Mouse (Mus musculus): ENCODE measurements around the gene Hist2h2aa1.
"Not testable (repeated sequence)": the region's sequence is repeated elsewhere in the genome, so short reads cannot be mapped to it uniquely, and the experiment has no call there.

DNA sequence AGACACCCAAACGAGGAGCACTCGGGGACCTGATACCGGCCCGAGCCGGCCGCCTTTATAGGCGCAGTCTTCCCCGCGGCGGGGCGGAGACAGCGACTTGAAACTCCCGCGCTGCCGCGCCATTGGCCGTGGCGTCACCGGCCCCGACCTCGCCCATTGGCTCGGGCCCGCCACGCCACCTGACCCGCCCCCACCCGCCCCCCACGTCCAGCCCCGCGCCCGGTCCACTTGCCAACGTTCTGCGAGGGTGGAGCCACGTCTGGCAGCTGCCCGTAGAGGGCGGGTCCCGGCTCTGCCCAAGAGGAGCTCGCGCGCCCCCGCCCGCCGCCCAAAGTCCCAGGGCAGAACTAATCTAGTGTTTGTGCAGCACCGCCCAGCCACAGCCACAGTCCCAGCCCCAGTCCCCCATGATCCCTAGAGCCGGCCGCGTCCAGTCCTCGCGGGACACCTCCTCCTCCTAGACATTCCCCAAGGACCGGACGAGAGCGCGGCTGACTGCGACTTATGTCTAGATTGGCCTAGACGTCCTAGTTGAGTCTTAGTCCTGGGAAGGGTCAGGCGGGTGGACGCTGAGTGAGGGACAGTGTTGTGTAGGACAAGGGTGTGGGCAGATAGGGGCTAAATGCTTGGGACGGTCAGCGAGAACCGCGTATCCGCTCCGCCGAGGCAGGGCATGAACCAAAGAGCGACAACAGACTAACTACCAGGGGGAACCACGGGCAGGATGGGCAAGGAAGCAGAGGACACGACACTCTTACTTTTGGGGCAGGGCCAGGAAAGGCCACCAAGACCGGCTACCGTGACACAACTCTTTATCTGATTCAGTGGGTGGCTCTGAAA lies 6.1 kb upstream of the Hist2h2aa1 start, which contains the start of gene Hist2h3c2:
- TF ChIP-seq POLR2A, CTCF (IDR thresholded peaks at IDR 0.05; ENCODE audit: insufficient read depth, low read depth, low read length): not testable (repeated sequence)
